Mouse (Mus musculus) MEL (cell line): Measurements from ENCODE around the gene Nfat5. TPM values are rescaled to one million over a fixed set of nuclear protein-coding genes. Genes with fewer than 3 reads are reported as not detected.

Source experiments
- DNase-seq: peaks from one replicate; pipeline ENCODE4 v3.0.0; 2011; ENCODE audit warnings: low read depth, low spot score
- H3K27ac ChIP-seq: 2 replicates; pipeline ENCODE4 v1.5.1; 2012; ENCODE audit warnings: low read depth, mild to moderate bottlenecking, control low read depth, low read length, moderate library complexity; ENCODE audit not compliant: control insufficient read depth
- H3K27me3 ChIP-seq, 2 experiments: fragments of 150-350 bp in 1 of 2; sonication (generic) in 1 of 2; 2 replicates each; pipeline ENCODE4 v1.6.1; 2012; ENCODE audit warnings: low read length in 2 of 2, mild to moderate bottlenecking in 2 of 2, improper control_type of control experiment in 1 of 2, moderate library complexity in 1 of 2; ENCODE audit not compliant: insufficient read depth in 2 of 2, control insufficient read depth in 1 of 2
- H3K36me3 ChIP-seq, 2 experiments: 2 replicates each; pipeline ENCODE4 v1.6.1; 2012 to 2014; ENCODE audit warnings: low read length in 2 of 2, improper control_type of control experiment in 1 of 2, inconsistent platforms in 1 of 2, mild to moderate bottlenecking in 1 of 2; ENCODE audit not compliant: insufficient read depth in 2 of 2, control insufficient read depth in 1 of 2
- H3K4me1 ChIP-seq, 2 experiments: fragments of 150-350 bp in 1 of 2; sonication (generic) in 1 of 2; 2 replicates each; pipeline ENCODE4 v1.6.1; 2012; ENCODE audit warnings: low read length in 2 of 2, improper control_type of control experiment in 1 of 2, mild to moderate bottlenecking in 1 of 2; ENCODE audit not compliant: insufficient read depth in 2 of 2, control insufficient read depth in 1 of 2
- H3K4me3 ChIP-seq, 2 experiments: fragments of 150-350 bp in 1 of 2; sonication (generic) in 1 of 2; 2 replicates each; pipeline ENCODE4 v1.5.1; 2012; ENCODE audit warnings: low read depth in 2 of 2, low read length in 2 of 2, mild to moderate bottlenecking in 2 of 2, moderate library complexity in 2 of 2, control low read depth in 1 of 2, improper control_type of control experiment in 1 of 2; ENCODE audit not compliant: control insufficient read depth in 1 of 2, insufficient read depth in 1 of 2
- H3K79me2 ChIP-seq: 2 replicates; pipeline ENCODE4 v1.6.1; 2012; ENCODE audit warnings: mild to moderate bottlenecking, low read length, moderate library complexity; ENCODE audit not compliant: control insufficient read depth, poor library complexity, insufficient read depth
- H3K9ac ChIP-seq: 2 replicates; pipeline ENCODE4 v1.6.1; 2012; ENCODE audit warnings: low read depth, mild to moderate bottlenecking, control low read depth, low read length, moderate library complexity; ENCODE audit not compliant: control insufficient read depth, poor library complexity, severe bottlenecking
- H3K9me3 ChIP-seq: fragments of 150-350 bp; sonication (generic); replicated peaks from 2 replicates; pipeline ENCODE4 v1.6.1; 2012; ENCODE audit warnings: mild to moderate bottlenecking, low read length, improper control_type of control experiment, moderate library complexity; ENCODE audit not compliant: insufficient read depth
- BHLHE40 ChIP-seq: IDR thresholded peaks from 2 replicates; pipeline ENCODE4 v1.6.1; 2012; ENCODE audit warnings: low read depth, mild to moderate bottlenecking, inconsistent platforms, low read length, improper control_type of control experiment, borderline replicate concordance
- CHD1 ChIP-seq: IDR thresholded peaks from 2 replicates; pipeline ENCODE4 v1.6.1; 2012; ENCODE audit warnings: low read depth, mild to moderate bottlenecking, inconsistent platforms, low read length, improper control_type of control experiment
- E2F4 ChIP-seq: IDR thresholded peaks from 2 replicates; pipeline ENCODE4 v1.6.1; 2011; ENCODE audit warnings: low read depth, low read length, improper control_type of control experiment, borderline replicate concordance
- EP300 ChIP-seq, 2 experiments: IDR thresholded peaks; 2 replicates each; pipeline ENCODE4 v1.6.1; 2011; ENCODE audit warnings: improper control_type of control experiment in 2 of 2, low read length in 2 of 2, low read depth in 1 of 2, mild to moderate bottlenecking in 1 of 2
- ETS1 ChIP-seq: IDR thresholded peaks from 2 replicates; pipeline ENCODE4 v1.6.1; 2012; ENCODE audit warnings: low read depth, mild to moderate bottlenecking, inconsistent platforms, low read length, improper control_type of control experiment, moderate library complexity
- GABPA ChIP-seq: IDR thresholded peaks from 2 replicates; pipeline ENCODE4 v1.6.1; 2012; ENCODE audit warnings: low read depth, mild to moderate bottlenecking, inconsistent platforms, low read length, improper control_type of control experiment, moderate library complexity
- HCFC1 ChIP-seq: IDR thresholded peaks from 2 replicates; pipeline ENCODE4 v1.6.1; 2012; ENCODE audit warnings: low read depth, mild to moderate bottlenecking, inconsistent platforms, low read length, improper control_type of control experiment, moderate library complexity
- MAFK ChIP-seq: IDR thresholded peaks from 2 replicates; pipeline ENCODE4 v1.6.1; 2011; ENCODE audit warnings: low read depth, mild to moderate bottlenecking, low read length, improper control_type of control experiment, borderline replicate concordance
- MAZ ChIP-seq: IDR thresholded peaks from 2 replicates; pipeline ENCODE4 v1.6.1; 2012; ENCODE audit warnings: low read depth, mild to moderate bottlenecking, inconsistent platforms, low read length, improper control_type of control experiment
- MXI1 ChIP-seq: IDR thresholded peaks from 2 replicates; pipeline ENCODE4 v1.6.1; 2011; ENCODE audit warnings: mild to moderate bottlenecking, low read depth, low read length, improper control_type of control experiment
- MYB ChIP-seq: IDR thresholded peaks from 2 replicates; pipeline ENCODE4 v1.6.1; 2011; ENCODE audit warnings: mild to moderate bottlenecking, low read depth, low read length, improper control_type of control experiment
- NRF1 ChIP-seq: IDR thresholded peaks from 2 replicates; pipeline ENCODE4 v1.6.1; 2014; ENCODE audit warnings: low read depth, mild to moderate bottlenecking, inconsistent platforms, low read length, improper control_type of control experiment, moderate library complexity; ENCODE audit not compliant: poor library complexity, insufficient read depth, severe bottlenecking
- POLR2AphosphoS2 ChIP-seq: IDR thresholded peaks from 2 replicates; pipeline ENCODE4 v1.6.1; 2011; ENCODE audit warnings: low read length, improper control_type of control experiment
- POLR2AphosphoS5 ChIP-seq: IDR thresholded peaks from 2 replicates; pipeline ENCODE4 v1.6.1; 2012; ENCODE audit warnings: low read depth, borderline replicate concordance, mild to moderate bottlenecking, inconsistent platforms, low read length, moderate library complexity, mixed read lengths
- SMC3 ChIP-seq: IDR thresholded peaks from 2 replicates; pipeline ENCODE4 v1.6.1; 2011; ENCODE audit warnings: low read depth, low read length, improper control_type of control experiment
- TAL1 ChIP-seq: IDR thresholded peaks from 2 replicates; pipeline ENCODE4 v1.6.1; 2012; ENCODE audit warnings: mild to moderate bottlenecking, inconsistent platforms, low read length, moderate library complexity, mixed read lengths
- TBP ChIP-seq: IDR thresholded peaks from 2 replicates; pipeline ENCODE4 v1.8.0; 2011; ENCODE audit warnings: low read depth, low read length, improper control_type of control experiment
- TCF12 ChIP-seq: IDR thresholded peaks from 2 replicates; pipeline ENCODE4 v1.6.1; 2014; ENCODE audit warnings: low read depth, mild to moderate bottlenecking, inconsistent platforms, low read length, improper control_type of control experiment, moderate library complexity
- USF1 ChIP-seq: IDR thresholded peaks from 2 replicates; pipeline ENCODE4 v1.6.1; 2014; ENCODE audit warnings: low read depth, mild to moderate bottlenecking, inconsistent platforms, low read length, improper control_type of control experiment, moderate library complexity
- ZC3H11A ChIP-seq: IDR thresholded peaks from 2 replicates; pipeline ENCODE4 v1.6.1; 2012; ENCODE audit warnings: low read depth, mild to moderate bottlenecking, inconsistent platforms, low read length, improper control_type of control experiment
- ZKSCAN1 ChIP-seq: IDR thresholded peaks from 2 replicates; pipeline ENCODE4 v1.6.1; 2012; ENCODE audit warnings: low read depth, mild to moderate bottlenecking, inconsistent platforms, low read length, improper control_type of control experiment, moderate library complexity
- ZMIZ1 ChIP-seq: IDR thresholded peaks from 2 replicates; pipeline ENCODE4 v1.6.1; 2012; ENCODE audit warnings: low read depth, mild to moderate bottlenecking, inconsistent platforms, low read length, improper control_type of control experiment, moderate library complexity
- ZNF384 ChIP-seq: IDR thresholded peaks from 2 replicates; pipeline ENCODE4 v1.6.1; 2012; ENCODE audit warnings: low read depth, mild to moderate bottlenecking, inconsistent platforms, low read length, improper control_type of control experiment
- polyA plus RNA-seq, 2 experiments: library from polyadenylated mRNA; stranded (reverse) in 1 of 2; unstranded in 1 of 2; fragments of >175 nt in 1 of 2; fragments of >200 nt in 1 of 2; gene quantifications; 2 replicates each; pipeline versions ENCODE4 v1.2.1 to v1.2.4; 2012; ENCODE audit warnings: low replicate concordance in 2 of 2, low read depth in 1 of 2; ENCODE audit not compliant: insufficient read length in 2 of 2, insufficient read depth in 1 of 2, missing spikeins in 1 of 2
- total RNA-seq: library from RNA; depleted of rRNA; stranded (reverse); fragments of 300-350 nt; gene quantifications from 2 replicates; pipeline ENCODE4 v1.2.3, GENCODE M21; 2012

Nfat5 gene
- total and polyA plus RNA-seq, 3 experiments = 4.2 to 11.3 TPM; not detected in 1

- Histone ChIP-seq H3K4me1 (no peaks in the 10 kb centered on the region), H3K27me3 (no peaks in the 10 kb centered on the region), H3K9me3 (no peaks in the 10 kb centered on the region), H3K4me3 (no peak overlapping the region), H3K79me2 (no peaks in the 10 kb centered on the region; the same call in 1 of the 2 replicates)
- DNase-seq = no peak
- TF ChIP-seq USF1 (no peak), POLR2AphosphoS2 (no peak), BHLHE40 (no peak), GABPA (no peak), SMC3 (no peak), ZNF384 (no peak), POLR2AphosphoS5 (no peak), ZKSCAN1 (no peak), TCF12 (no peak), MYB (no peak), ETS1 (no peak), ZMIZ1 (no peak), EP300 (IDR thresholded peaks at IDR 0.05; ENCODE audit: low read depth in 1 of 2, low read length in 2 of 2) (no peak), TAL1 (no peak)
- TF ChIP-seq, all 39 proteins: peak for 0
- no peak overlapping the region for H3K27ac ChIP-seq
- H3K36me3 ChIP-seq = peaks cover 0 to 5% of the 10 kb centered on the region in 2 experiments; a peak in 2 of 4 replicates
- no peak overlapping the region for H3K9ac ChIP-seq
Observed at GRCm38 (mm10) chr8:107412552-107412951, 119.3 kb downstream of the Nfat5 start.

- Histone ChIP-seq H3K79me2 (no peaks in the 10 kb centered on the region; the same call in 1 of the 2 replicates), H3K4me3 (no peak overlapping the region), H3K9ac (no peak overlapping the region), H3K27me3 (no peaks in the 10 kb centered on the region), H3K4me1 (no peaks in the 10 kb centered on the region), H3K9me3 (no peaks in the 10 kb centered on the region), H3K36me3 (peaks cover 0 to 15% of the 10 kb centered on the region in 2 experiments; a peak in 2 of 4 replicates), H3K27ac (no peak overlapping the region)
- DNase-seq = no peak
- TF ChIP-seq NRF1 = no peak
- no peak for TF ChIP-seq HCFC1
- TF ChIP-seq TBP = no peak
- TF ChIP-seq CHD1 = no peak
- no peak for TF ChIP-seq ZC3H11A
- TF ChIP-seq POLR2AphosphoS5 = no peak
- no peak for TF ChIP-seq SMC3
- no peak for TF ChIP-seq USF1
- no peak for TF ChIP-seq MAZ
- TF ChIP-seq MAFK = no peak
- TF ChIP-seq MYB = no peak
- TF ChIP-seq E2F4 = no peak
- no peak for TF ChIP-seq MXI1
Observed at GRCm38 (mm10) chr8:107413881-107414280, 120.6 kb downstream of the Nfat5 start.
